Mouse (Mus musculus) retina, postnatal 1 day (tissue): ENCODE data around the gene Gadd45g.
"Not testable (repeated sequence)": the region's sequence is repeated elsewhere in the genome, so short reads cannot be mapped to it uniquely, and the experiment has no call there.

ENCODE experiments used
- DNase-seq: peaks from one replicate; pipeline ENCODE4 v3.0.0-alpha.2; 2012

Gadd45g gene

GRCm38 (mm10) chr13:51846301-51846867 lies at the start of gene Gadd45g:
TSS of gene Gadd45g (plus strand) at chr13:51846678.
- peak; percentile 98 for DNase-seq

GRCm38 (mm10) chr13:51797899-51798746 lies 48.4 kb upstream of the Gadd45g start:
- no peak for DNase-seq

- no peak for DNase-seq
Measured at GRCm38 (mm10) chr13:51799735-51800522, 46.5 kb upstream of the Gadd45g start.

DNA sequence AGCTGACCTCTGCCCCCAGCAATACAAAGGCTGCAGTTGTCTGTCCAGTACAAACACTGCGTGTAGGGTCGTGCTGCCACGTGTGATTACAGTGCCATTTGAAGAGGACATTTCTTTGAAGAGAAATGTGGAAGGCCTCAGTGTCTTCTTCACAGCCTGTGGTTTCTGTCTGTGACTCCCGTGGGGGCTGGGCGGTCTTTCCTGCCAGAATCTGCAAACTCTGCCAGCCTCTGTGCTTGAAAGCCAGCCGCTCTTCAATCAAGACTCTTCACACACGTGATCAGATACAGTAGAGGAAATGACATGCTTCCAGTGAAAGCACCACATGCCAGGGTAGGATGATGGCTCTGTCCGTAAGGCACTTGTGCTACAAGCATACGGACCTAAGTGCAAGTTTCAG lies 45.6 kb upstream of the Gadd45g start:
- peak; percentile 72 for DNase-seq

- DNase-seq, result no peak
Measured at GRCm38 (mm10) chr13:51805634-51806033, 40.8 kb upstream of the Gadd45g start.

DNA sequence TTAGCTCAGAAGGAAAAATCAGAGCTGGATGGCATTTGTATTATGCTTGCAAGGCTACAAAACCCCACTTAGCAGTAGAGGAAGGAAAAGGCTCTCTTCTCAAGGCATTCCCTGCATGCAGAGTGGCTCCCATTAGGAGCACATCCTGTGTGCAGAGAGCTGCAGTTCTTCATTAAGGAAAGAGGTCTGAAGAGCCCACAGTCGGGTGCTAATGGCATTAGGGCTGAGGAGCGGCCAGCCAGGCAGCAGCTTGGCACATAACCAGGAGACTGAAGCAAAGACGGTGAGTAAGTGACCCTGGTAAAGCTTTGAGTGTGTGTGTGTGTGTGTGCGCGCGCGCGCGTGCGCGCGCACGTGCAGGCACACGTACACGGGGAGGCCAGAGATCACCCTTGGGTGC lies 40.3 kb upstream of the Gadd45g start:
- DNase-seq, result peak; percentile 47

DNA sequence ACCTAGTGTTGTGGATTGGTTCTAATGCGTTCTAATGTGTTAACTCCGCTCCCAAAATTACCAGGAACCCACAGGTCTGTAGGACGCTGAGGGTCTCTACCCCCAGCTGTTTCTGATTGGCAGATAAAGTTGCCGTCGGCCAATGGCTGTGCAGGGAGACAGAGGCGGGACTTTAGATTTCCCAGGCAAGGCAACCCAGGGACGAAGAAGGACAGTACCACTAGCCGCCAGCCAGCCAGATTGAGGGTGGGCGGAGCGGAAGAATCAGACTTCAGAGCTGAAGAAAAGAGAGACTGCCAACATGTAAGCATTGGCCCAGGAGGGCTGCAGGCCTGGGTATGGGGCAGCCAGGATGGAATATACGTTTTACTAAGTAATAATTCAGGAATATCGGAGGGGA lies 38.3 kb upstream of the Gadd45g start:
- peak; percentile 66 for DNase-seq

DNA sequence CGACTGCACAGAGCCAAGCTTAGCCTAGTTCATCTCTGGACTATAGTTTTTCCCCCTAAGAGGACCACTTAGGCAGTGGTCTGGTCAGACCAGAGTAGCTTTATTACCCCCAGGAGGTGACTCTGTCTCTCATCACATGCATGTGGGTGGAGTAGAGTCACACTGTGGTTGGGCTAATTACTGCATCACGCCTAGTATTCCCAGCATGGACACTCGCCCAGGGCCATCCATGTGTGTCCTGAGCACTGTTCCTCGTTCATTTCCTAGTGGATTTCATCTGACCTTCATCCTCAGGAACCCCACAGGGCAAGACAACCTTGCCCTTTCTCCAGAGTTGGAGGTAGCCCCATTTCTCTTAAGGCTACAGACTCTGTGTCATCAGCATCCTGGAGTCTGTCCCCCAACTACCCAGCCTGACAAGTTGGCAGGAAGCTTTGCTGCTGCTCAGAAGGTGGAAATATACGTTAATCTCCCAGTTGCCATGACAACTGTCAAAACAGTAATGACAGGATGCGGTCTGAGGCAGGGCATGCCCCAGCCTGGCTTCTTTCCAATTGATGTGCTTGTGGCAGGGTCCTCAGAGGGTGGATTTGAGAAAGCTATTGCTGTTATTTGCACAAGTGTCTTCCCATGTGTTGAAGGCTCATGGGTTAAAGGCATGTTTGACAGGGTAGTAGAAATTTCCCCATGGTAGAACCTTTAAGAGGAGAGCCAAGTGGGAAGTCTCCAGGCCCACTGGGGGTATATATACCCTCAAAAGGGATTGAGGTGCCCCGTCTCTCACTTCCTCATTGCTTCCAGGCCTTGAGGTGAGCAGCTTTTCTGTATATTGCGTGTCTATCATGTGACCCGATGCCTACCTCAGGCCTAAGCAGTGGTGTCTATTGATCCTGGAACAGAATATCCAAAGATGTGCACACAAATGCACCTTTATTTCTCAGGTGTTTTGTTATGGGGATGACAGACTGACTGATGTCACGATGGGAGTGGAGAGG lies 32.6 kb upstream of the Gadd45g start:
- peak; percentile 69 for DNase-seq

GRCm38 (mm10) chr13:51814646-51815045 lies 31.8 kb upstream of the Gadd45g start:
- no peak for DNase-seq

GRCm38 (mm10) chr13:51815865-51816504 lies 30.5 kb upstream of the Gadd45g start:
- DNase-seq, result no peak

DNA sequence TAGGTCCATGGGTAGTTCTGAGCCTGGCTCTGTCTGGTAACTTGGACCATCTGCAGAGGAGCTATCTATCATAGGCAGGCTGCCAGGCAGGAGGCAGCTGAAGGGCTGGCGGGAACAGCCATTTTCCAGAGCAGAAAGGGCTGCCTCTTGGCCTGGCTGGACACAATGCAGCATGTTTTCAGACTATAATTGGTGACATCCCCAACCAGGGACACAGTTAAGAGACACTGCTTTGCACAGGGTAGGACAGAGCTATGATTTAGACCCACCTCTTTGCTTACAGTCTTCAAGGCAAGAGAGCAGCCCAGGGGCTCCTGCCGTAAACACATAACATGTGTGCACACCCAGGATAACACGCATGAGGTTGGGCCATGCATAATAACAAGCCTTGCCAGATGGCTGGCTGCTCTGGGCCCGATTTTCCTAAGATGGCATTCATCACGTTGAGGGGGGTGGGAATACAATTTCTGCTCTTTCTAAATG lies 29.9 kb upstream of the Gadd45g start:
- DNase-seq, result no peak

DNA sequence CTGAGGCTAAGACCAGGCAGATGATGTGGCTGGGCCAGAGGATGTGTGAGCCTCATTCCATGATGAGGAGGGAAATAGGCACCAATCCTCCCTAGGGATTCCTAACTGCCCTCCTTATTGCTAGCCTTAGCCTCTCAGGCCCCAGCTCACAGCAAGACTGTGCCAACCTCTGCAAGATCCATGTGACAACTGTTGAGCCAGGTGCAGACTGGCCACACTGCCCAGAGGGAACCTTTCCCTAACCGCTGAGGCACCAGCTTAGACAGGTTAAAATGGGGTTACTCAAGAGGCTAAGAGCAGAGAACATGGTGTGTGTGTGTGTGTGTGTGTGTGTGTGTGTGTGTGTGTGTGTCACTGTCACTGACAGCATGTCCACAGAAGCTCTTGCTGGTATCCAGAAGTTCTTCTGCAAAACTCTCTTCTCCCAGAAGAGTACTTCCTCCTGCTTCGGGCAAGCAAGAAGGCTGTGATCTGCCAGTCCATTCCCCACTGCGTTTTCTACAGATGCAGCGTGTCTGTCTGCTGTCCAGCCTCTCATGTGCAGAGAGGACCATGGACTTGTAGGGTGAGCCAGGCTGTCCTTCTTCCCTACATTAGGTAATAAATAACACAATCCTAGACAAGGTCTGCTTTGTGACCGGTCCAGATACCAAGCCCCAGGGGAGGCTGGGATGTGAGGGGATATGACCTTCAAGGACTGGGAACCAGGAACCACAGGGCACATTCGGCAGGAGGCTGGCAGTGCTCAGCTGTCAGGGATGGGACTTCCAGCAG lies 28.1 kb upstream of the Gadd45g start:
- DNase-seq, result no peak

DNA sequence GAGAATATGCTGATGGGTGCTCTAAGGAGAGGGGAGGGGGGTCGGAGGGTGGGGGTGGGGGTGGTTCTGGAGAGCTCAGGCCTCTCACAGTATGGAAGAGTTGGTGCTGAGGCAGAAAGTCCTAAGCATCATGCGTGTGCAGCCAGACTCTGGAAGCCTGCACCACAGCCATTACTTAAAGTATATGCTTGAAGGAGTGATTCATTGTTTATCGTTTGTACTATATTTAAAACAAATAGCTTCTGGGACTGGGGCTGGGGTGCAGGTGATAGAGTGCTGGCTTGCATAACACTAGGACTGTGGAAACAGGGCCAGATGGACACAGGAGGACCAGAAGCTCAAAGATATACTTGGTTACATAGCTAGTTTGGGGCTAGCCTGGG lies 27.5 kb upstream of the Gadd45g start:
- DNase-seq, result no peak

DNA sequence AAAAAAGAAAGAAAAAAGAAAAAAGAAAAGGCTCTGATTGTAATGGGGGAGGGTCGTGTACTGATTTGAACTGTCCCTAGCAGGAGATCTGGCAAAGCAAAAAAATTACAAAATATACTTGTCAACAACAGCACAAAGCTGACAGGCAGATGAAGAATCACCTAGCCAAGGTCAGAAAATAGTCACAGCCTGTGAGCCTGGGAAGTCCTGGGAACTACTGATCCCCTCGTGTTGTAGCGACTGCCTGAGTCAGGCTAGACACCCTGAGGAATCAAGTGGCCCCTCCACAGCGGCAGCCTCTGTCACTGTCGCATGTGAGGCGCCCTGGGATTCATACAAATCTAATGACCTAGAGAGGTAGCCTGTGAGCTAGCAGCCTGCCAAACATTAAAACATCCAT lies 27.1 kb upstream of the Gadd45g start:
- no peak for DNase-seq

- no peak for DNase-seq
Measured at GRCm38 (mm10) chr13:51821988-51822387, 24.5 kb upstream of the Gadd45g start.

GRCm38 (mm10) chr13:51823822-51824495 lies 22.5 kb upstream of the Gadd45g start:
- no peak for DNase-seq

- DNase-seq, result peak; percentile 78
Measured at GRCm38 (mm10) chr13:51830744-51831450, 15.6 kb upstream of the Gadd45g start.

GRCm38 (mm10) chr13:51832491-51832890 lies 14.0 kb upstream of the Gadd45g start:
- no peak for DNase-seq

DNA sequence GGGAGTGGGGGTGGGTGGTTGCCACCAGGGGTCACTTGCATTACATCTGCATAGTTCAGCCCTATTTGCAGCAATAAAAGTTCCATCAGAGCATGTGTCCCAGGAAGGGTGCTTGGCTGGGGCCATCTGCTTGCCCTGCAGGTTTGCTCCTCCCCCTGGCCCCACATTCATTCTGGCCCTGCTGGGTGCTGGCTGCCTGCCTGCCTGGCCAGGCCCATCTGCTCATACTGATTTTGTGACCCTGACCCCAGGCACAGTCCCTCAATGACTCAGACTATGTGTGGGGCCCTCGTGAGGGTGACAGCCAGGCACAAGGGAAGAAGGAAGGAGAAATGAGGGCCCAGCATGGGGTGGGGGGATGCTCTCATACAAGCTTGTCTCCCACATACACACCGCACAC lies 12.9 kb upstream of the Gadd45g start:
- peak; percentile 70 for DNase-seq

- not testable (repeated sequence) for DNase-seq
Measured at GRCm38 (mm10) chr13:51834024-51834423, 12.5 kb upstream of the Gadd45g start.
